Mouse (Mus musculus) lung, embryonic 14.5 days (tissue): ENCODE data around the gene Pygo1. TPM values are rescaled to one million over a fixed set of nuclear protein-coding genes. Genes with fewer than 3 reads are reported as not detected.

Experiments
- ATAC-seq: fragments of 200-750 bp; cut with Nextera tagmentation; 2 replicates; pipeline ENCODE4 v1.8.0; 2017; ENCODE audit warnings: mild to moderate bottlenecking, moderate TSS enrichment, moderate library complexity; ENCODE audit not compliant: insufficient read depth
- DNase-seq: peaks from one replicate; pipeline ENCODE4 v3.0.0-alpha.2; 2015
- H3K27ac ChIP-seq: fragments of 300-500 bp; sonication (generic); 2 replicates; pipeline ENCODE4 v1.5.1; 2014; ENCODE audit warnings: low read depth, mild to moderate bottlenecking, moderate library complexity
- H3K27me3 ChIP-seq: fragments of 300-500 bp; sonication (generic); 2 replicates; pipeline ENCODE4 v1.6.1; 2014; ENCODE audit warnings: low read length, control low read depth; ENCODE audit not compliant: insufficient read depth
- H3K36me3 ChIP-seq: fragments of 300-500 bp; sonication (generic); 2 replicates; pipeline ENCODE4 v1.6.1; 2014; ENCODE audit warnings: control low read depth; ENCODE audit not compliant: insufficient read depth
- H3K4me1 ChIP-seq: fragments of 300-500 bp; sonication (generic); 2 replicates; pipeline ENCODE4 v1.6.1; 2014; ENCODE audit warnings: antibody characterized with exemption, control low read depth; ENCODE audit not compliant: insufficient read depth
- H3K4me2 ChIP-seq: fragments of 300-500 bp; sonication (generic); 2 replicates; pipeline ENCODE4 v1.6.1; 2014; ENCODE audit warnings: mild to moderate bottlenecking
- H3K4me3 ChIP-seq: fragments of 300-500 bp; sonication (generic); 2 replicates; pipeline ENCODE4 v1.5.1; 2014; ENCODE audit warnings: low read depth, low read length
- H3K9ac ChIP-seq: fragments of 300-500 bp; sonication (generic); 2 replicates; pipeline ENCODE4 v1.6.1; 2014
- H3K9me3 ChIP-seq: fragments of 300-500 bp; sonication (generic); 2 replicates; pipeline ENCODE4 v1.6.1; 2016; ENCODE audit warnings: low read depth, low read length, control low read depth
- CTCF ChIP-seq: IDR thresholded peaks from 2 replicates; pipeline ENCODE4 v1.5.1; 2016; ENCODE audit warnings: antibody characterized with exemption, low read depth
- WGBS: fragments of 180-500 bp; shearing (Covaris S2); extraction: QIAGEN DNeasy Blood & Tissue Kit; methylation state at CpG from one replicate; pipeline ENCODE4 v1.1.7; 2014; 5-methylcytosine and 5-hydroxymethylcytosine counted together
- polyA plus RNA-seq: library from polyadenylated mRNA; unstranded; fragments of >200 nt; fragmentation: Nextera tagmentation; extraction: Ambion mirVana; gene quantifications from 2 replicates; pipeline ENCODE4 v1.2.1, GENCODE M21; 2014

Gene Pygo1
- polyA plus RNA-seq, 1 experiment from 2014 or later: 7.0 TPM

- TF ChIP-seq CTCF: no peak
- no peak overlapping the region for H3K9ac ChIP-seq
- no peaks in the 10 kb centered on the region for H3K9me3 ChIP-seq
- ATAC-seq (no peak), DNase-seq (no peak)
- no peaks in the 10 kb centered on the region for H3K4me1 ChIP-seq
- WGBS: 84% methylated on average over 5 of the region's 5 CpGs
- no peak overlapping the region for H3K4me3 ChIP-seq
- H3K4me2 ChIP-seq: no peak overlapping the region
- H3K36me3 ChIP-seq: 0 out of 2 replicates have a peak, but pooled peaks cover 4% of the 10 kb centered on the region
- H3K27ac ChIP-seq: no peak overlapping the region
- no peaks in the 10 kb centered on the region for H3K27me3 ChIP-seq
Measured at GRCm38 (mm10) chr9:72902611-72903010, 22.8 kb upstream of the Pygo1 start.

GRCm38 (mm10) chr9:72906693-72907103, 18.7 kb upstream of the Pygo1 start:
- no peaks in the 10 kb centered on the region for H3K27me3 ChIP-seq
- H3K27ac ChIP-seq: no peak overlapping the region
- no peaks in the 10 kb centered on the region for H3K4me1 ChIP-seq
- H3K9ac ChIP-seq: no peak overlapping the region; the same call in 1 of the 2 replicates
- 0 out of 2 replicates have a peak, but pooled peaks cover 4% of the 10 kb centered on the region for H3K36me3 ChIP-seq
- no peak for DNase-seq
- WGBS: 78% methylated on average over 6 of the region's 6 CpGs
- no peak overlapping the region for H3K4me3 ChIP-seq
- TF ChIP-seq CTCF: no peak
- no peak overlapping the region for H3K4me2 ChIP-seq
- no peak for ATAC-seq
- H3K9me3 ChIP-seq: no peaks in the 10 kb centered on the region

GRCm38 (mm10) chr9:72911381-72911780, 14.1 kb upstream of the Pygo1 start:
- Histone ChIP-seq H3K9me3 (no peaks in the 10 kb centered on the region), H3K36me3 (no peaks in the 10 kb centered on the region), H3K27ac (no peak overlapping the region), H3K4me2 (no peak overlapping the region), H3K27me3 (no peaks in the 10 kb centered on the region), H3K4me3 (no peak overlapping the region), H3K4me1 (no peaks in the 10 kb centered on the region), H3K9ac (no peak overlapping the region)
- DNase-seq (no peak), ATAC-seq (no peak)
- WGBS: 94% methylated on average over 2 of the region's 2 CpGs
- no peak for TF ChIP-seq CTCF

GRCm38 (mm10) chr9:72913551-72913950, 11.9 kb upstream of the Pygo1 start:
- Histone ChIP-seq H3K4me3 (no peak overlapping the region), H3K4me2 (peak overlapping the region; percentile 48), H3K9me3 (no peaks in the 10 kb centered on the region), H3K27me3 (no peaks in the 10 kb centered on the region), H3K4me1 (no peaks in the 10 kb centered on the region), H3K27ac (no peak overlapping the region; the same call in 1 of the 2 replicates), H3K36me3 (no peaks in the 10 kb centered on the region), H3K9ac (no peak overlapping the region)
- ATAC-seq (peak; percentile 70; the same call in 1 of the 2 replicates), DNase-seq (peak; percentile 77)
- 35% methylated on average over 6 of the region's 6 CpGs for WGBS
- TF ChIP-seq CTCF: no peak

- Histone ChIP-seq H3K4me2 (no peak overlapping the region), H3K36me3 (no peaks in the 10 kb centered on the region), H3K9ac (no peak overlapping the region), H3K27ac (no peak overlapping the region), H3K9me3 (no peaks in the 10 kb centered on the region), H3K4me1 (no peaks in the 10 kb centered on the region), H3K4me3 (no peak overlapping the region), H3K27me3 (no peaks in the 10 kb centered on the region)
- 56% methylated on average over 7 of the region's 7 CpGs for WGBS
- DNase-seq (peak; percentile 20), ATAC-seq (no peak)
- no peak for TF ChIP-seq CTCF
Measured at GRCm38 (mm10) chr9:72915728-72916127, 9.7 kb upstream of the Pygo1 start.

- H3K9me3 ChIP-seq: no peaks in the 10 kb centered on the region
- ATAC-seq (no peak), DNase-seq (no peak)
- no peak overlapping the region for H3K4me3 ChIP-seq
- H3K27me3 ChIP-seq: no peaks in the 10 kb centered on the region
- 86% methylated on average over 3 of the region's 3 CpGs for WGBS
- H3K4me1 ChIP-seq: peaks cover 6% of the 10 kb centered on the region; the same call in 1 of the 2 replicates
- no peak for TF ChIP-seq CTCF
- no peak overlapping the region for H3K4me2 ChIP-seq
- no peak overlapping the region for H3K27ac ChIP-seq
- no peak overlapping the region for H3K9ac ChIP-seq
- no peaks in the 10 kb centered on the region for H3K36me3 ChIP-seq
Measured at GRCm38 (mm10) chr9:72923068-72923467, 2.4 kb upstream of the Pygo1 start.

- ATAC-seq: peak; percentile 62
- under 1% methylated on average over 20 of the region's 20 CpGs for WGBS
Measured at GRCm38 (mm10) chr9:72925935-72926258, 452 bp downstream of the Pygo1 start.

More at GRCm38 (mm10) chr9:72925935-72926258, 452 bp downstream of the Pygo1 start:
- H3K4me1 ChIP-seq: peaks cover 6% of the 10 kb centered on the region; the same call in 1 of the 2 replicates
- H3K4me2 ChIP-seq: peak overlapping the region; percentile 78
- no peaks in the 10 kb centered on the region for H3K9me3 ChIP-seq
- H3K27ac ChIP-seq: peak overlapping the region; percentile 87
- TF ChIP-seq CTCF: no peak
- DNase-seq: no peak
- H3K27me3 ChIP-seq: no peaks in the 10 kb centered on the region
- no peaks in the 10 kb centered on the region for H3K36me3 ChIP-seq
- peak overlapping the region; percentile 72 for H3K4me3 ChIP-seq
- peak overlapping the region; percentile 93 for H3K9ac ChIP-seq
